Mouse (Mus musculus) liver, embryonic 12.5 days (tissue): Measurements from ENCODE around the gene Hrasls. TPM values are rescaled to one million over a fixed set of nuclear protein-coding genes. Genes with fewer than 3 reads are reported as not detected.

ENCODE experiments used
- ATAC-seq: fragments of 200-750 bp; cut with Nextera tagmentation; 2 replicates; pipeline ENCODE4 v1.8.0; 2017; ENCODE audit warnings: moderate number of reproducible peaks, mild to moderate bottlenecking, moderate library complexity
- H3K27ac ChIP-seq: fragments of 300-500 bp; sonication (generic); 2 replicates; pipeline ENCODE4 v1.5.1; 2016; ENCODE audit warnings: mild to moderate bottlenecking
- H3K27me3 ChIP-seq: fragments of 300-500 bp; sonication (generic); replicated peaks from 2 replicates; pipeline ENCODE4 v1.6.1; 2016; ENCODE audit warnings: mild to moderate bottlenecking, moderate library complexity
- H3K36me3 ChIP-seq: fragments of 300-500 bp; sonication (generic); 2 replicates; pipeline ENCODE4 v1.6.1; 2016; ENCODE audit warnings: mild to moderate bottlenecking, moderate library complexity
- H3K4me1 ChIP-seq: fragments of 300-500 bp; sonication (generic); 2 replicates; pipeline ENCODE4 v1.6.1; 2016
- H3K4me2 ChIP-seq: fragments of 300-500 bp; sonication (generic); 2 replicates; pipeline ENCODE4 v1.6.1; 2016; ENCODE audit warnings: mild to moderate bottlenecking, moderate library complexity
- H3K4me3 ChIP-seq: fragments of 300-500 bp; sonication (generic); 2 replicates; pipeline ENCODE4 v1.5.1; 2016; ENCODE audit warnings: mild to moderate bottlenecking, moderate library complexity
- H3K9ac ChIP-seq: fragments of 300-500 bp; sonication (generic); 2 replicates; pipeline ENCODE4 v1.6.1; 2016; ENCODE audit warnings: mild to moderate bottlenecking, moderate library complexity
- H3K9me3 ChIP-seq: fragments of 300-500 bp; sonication (generic); replicated peaks from 2 replicates; pipeline ENCODE4 v1.6.1; 2016; ENCODE audit warnings: mild to moderate bottlenecking, moderate library complexity
- WGBS: fragments of 180-500 bp; shearing (Covaris S2); methylation state at CpG from one replicate; pipeline ENCODE4 v1.1.7; 2016; ENCODE audit not compliant: insufficient replicate concordance; 5-methylcytosine and 5-hydroxymethylcytosine counted together
- polyA plus RNA-seq: library from polyadenylated mRNA; unstranded; fragments of >200 nt; fragmentation: Nextera tagmentation; extraction: Ambion mirVana; gene quantifications from 2 replicates; pipeline ENCODE4 v1.2.1, GENCODE M21; 2016

The Hrasls gene
- polyA plus RNA-seq, 1 experiment from 2014 or later = 0.14 TPM

DNA sequence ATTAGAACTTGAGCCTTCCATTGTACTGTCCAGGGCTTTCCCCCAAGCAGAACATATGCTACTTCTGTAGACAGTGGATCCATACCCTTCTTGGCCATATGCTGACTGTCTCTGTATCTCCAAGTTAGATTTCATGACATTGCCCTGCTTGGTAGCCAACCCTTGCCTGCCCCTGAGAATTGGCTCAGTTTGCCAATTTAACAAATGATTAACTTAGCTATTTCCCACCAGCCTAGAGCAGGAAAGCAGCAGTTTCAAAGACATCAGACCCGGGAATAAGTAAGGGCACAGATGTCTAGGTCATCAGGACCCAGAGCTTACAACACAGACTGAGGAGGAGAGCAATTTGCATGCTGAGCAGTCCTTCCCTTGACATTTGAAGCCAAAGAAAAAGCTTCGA, 3.9 kb upstream of the Hrasls start:
- H3K27me3 ChIP-seq = peaks cover 24% of the 10 kb centered on the region
- no peak overlapping the region for H3K9ac ChIP-seq
- no peak overlapping the region for H3K4me3 ChIP-seq
- no peak overlapping the region for H3K27ac ChIP-seq
- H3K9me3 ChIP-seq = no peaks in the 10 kb centered on the region
- no peaks in the 10 kb centered on the region for H3K36me3 ChIP-seq
- WGBS = 43% methylated on average over 2 of the region's 2 CpGs
- no peak for ATAC-seq
- H3K4me1 ChIP-seq = no peaks in the 10 kb centered on the region
- H3K4me2 ChIP-seq = no peak overlapping the region

DNA sequence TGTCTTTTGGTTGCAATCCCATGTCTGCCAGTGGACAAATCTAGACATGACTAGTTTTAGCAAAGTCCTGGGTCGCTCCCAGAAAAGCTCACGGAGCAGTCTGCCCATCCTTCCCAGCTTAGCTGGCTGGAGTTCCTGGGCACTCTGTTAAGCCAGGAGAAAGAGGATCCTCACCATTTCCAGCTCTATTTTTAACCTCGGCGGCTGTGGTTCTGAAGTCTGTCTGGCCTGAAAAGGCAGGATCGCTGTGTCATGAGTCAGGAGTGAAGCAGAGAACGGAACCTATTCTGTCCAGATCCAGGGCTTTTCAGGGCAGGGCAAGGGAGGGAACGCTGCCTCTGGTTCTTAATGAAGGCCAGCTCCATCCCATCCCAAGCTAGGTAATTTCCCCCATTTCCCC, 654 bp upstream of the Hrasls start:
- Histone ChIP-seq H3K4me2 (no peak overlapping the region), H3K27me3 (peaks cover 28% of the 10 kb centered on the region), H3K4me3 (no peak overlapping the region), H3K9me3 (no peaks in the 10 kb centered on the region), H3K27ac (no peak overlapping the region), H3K9ac (no peak overlapping the region), H3K36me3 (no peaks in the 10 kb centered on the region), H3K4me1 (no peaks in the 10 kb centered on the region)
- 45% methylated on average over 7 of the region's 7 CpGs for WGBS
- ATAC-seq = no peak

DNA sequence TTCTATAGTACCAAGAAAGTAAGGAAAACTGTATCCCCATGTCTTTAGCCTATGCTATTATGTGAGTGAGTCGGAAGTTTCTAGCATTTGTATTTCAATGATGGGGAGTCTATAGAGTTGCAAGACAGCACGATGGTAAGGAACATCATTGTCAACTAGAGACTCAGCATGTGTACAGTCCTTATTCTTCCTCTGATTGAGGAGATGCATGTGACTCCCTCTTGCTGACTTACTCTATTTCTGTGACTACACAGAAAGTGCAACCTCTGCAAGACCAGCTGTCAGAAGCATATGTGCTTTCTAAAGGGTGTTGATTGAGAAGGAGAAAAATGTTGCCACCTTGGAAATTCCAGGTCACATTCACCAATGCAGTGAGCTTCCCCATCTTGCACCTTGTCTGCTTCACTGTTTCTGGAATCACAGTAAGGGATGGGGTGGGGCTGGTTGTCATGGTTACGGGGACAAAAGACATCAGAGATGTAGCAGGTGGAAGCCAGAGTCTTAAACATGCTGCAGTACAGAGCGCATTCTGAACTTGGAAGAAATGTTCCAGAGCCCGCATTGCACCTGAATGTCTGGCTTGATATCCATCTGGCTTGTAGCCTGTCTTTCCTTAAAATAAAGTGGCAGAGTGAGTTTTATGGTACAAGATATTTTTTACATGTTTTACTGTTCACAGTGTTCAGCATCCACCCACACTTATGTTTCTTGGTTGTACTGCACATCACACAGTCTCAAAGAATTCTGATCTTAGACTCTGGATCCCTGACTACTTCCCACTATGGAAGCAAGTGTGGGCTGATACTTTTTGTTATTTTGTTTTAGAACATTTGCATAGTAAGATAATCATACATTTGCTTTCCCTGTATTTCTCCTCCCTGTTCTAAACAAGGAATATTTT, 7.2 kb downstream of the Hrasls start:
- Histone ChIP-seq H3K4me3 (no peak overlapping the region), H3K36me3 (no peaks in the 10 kb centered on the region), H3K4me2 (no peak overlapping the region), H3K27me3 (no peaks in the 10 kb centered on the region; the same call in 1 of the 2 replicates), H3K9me3 (no peaks in the 10 kb centered on the region), H3K9ac (no peak overlapping the region), H3K27ac (no peak overlapping the region), H3K4me1 (no peaks in the 10 kb centered on the region)
- ATAC-seq = no peak
- WGBS = 71% methylated on average over 5 of the region's 5 CpGs

DNA sequence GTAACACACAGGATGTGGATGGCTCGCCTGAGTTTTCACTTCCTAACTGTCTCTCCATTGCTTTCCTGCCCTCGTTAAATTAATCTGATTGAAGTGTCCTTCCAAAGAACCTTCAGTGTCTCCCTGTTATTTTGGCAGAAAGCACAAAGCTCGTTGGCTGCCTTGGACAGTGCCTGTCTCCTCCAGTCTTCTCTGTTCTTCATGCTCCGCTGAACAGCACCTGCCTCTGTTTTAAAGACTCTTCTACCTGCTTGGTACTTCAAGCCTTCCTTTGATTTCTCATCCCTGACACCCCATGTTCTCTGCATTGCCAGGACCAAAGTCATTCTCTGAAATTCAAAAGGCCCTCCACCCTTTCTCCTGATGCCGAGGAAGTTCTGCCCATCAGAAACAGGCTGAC, 26.5 kb downstream of the Hrasls start:
- H3K4me1 ChIP-seq = no peaks in the 10 kb centered on the region
- H3K36me3 ChIP-seq = no peaks in the 10 kb centered on the region
- no peaks in the 10 kb centered on the region for H3K27me3 ChIP-seq
- ATAC-seq = no peak
- H3K4me3 ChIP-seq = no peak overlapping the region
- H3K27ac ChIP-seq = no peak overlapping the region
- WGBS = 61% methylated on average over 5 of the region's 5 CpGs
- no peaks in the 10 kb centered on the region for H3K9me3 ChIP-seq
- H3K9ac ChIP-seq = no peak overlapping the region
- H3K4me2 ChIP-seq = no peak overlapping the region

DNA sequence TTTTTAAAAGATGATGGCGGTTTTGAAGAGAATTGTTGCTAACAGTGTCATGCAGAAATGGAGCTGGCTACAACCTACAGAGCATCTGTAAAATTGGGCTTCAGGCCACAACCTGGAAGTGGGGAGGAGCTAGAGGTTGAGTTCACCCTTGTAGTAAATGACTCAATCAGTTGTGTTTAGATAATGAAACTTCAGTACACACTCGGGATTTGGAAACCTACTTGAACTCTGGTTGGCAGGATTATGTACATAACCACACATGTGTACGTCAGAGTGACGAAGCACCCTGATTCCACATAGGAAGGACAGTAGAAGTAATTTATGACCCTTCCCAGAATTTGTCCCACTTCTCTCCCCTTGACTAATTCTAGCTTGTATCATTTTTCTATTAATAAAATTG, 44.8 kb downstream of the Hrasls start:
- no peak overlapping the region for H3K4me3 ChIP-seq
- no peak overlapping the region for H3K4me2 ChIP-seq
- no peaks in the 10 kb centered on the region for H3K27me3 ChIP-seq
- no peaks in the 10 kb centered on the region for H3K4me1 ChIP-seq
- H3K27ac ChIP-seq = no peak overlapping the region
- H3K36me3 ChIP-seq = no peaks in the 10 kb centered on the region
- no peaks in the 10 kb centered on the region for H3K9me3 ChIP-seq
- no peak overlapping the region for H3K9ac ChIP-seq
- WGBS = 71% methylated on average over 4 of the region's 4 CpGs
- ATAC-seq = no peak

Other genes with a start within 250 kb of the Hrasls start
- gene Atp13a5, start 169.0 kb downstream of the Hrasls start, polyA plus RNA-seq = not detected in 2 replicates